Mouse (Mus musculus): ENCODE results near the gene Apeh.

The Apeh gene

DNA sequence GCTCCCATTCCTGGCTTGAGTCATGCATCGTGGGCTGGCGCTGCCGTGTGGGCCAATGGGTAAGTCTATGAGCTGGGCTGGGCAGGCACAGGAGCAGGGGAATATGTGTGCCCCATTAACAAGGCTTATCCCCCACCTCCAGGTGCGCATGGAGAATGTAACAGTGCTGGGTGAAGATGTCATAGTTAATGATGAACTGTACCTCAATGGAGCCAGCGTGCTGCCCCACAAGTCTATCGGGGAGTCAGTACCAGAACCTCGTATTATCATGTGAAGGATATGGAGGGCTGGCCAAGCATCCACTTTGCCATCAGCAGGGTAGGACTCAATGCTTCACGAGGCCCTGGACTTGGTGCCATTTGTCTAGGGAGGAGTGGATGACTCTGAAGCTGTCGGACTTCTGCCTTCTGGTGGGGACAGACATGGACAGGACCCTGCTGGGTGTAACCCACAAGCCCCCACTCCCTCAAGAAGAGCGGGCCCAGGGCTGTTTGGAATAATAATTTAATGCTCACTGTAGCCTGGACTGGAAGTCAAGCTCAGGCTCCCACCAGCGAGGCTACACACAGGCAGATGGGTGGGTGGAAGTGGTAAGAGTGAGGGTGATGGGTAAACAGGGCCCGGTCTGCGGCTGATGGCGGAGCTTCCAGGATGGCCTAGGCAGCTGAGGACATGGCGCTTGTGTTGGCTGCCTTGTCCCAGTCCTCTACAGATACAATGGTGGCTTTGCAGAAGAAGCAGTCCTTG lies 43.0 kb downstream of the Apeh start:
- DNase-seq (ENCODE audit: low spot score in 2 of 2), result no peak

DNA sequence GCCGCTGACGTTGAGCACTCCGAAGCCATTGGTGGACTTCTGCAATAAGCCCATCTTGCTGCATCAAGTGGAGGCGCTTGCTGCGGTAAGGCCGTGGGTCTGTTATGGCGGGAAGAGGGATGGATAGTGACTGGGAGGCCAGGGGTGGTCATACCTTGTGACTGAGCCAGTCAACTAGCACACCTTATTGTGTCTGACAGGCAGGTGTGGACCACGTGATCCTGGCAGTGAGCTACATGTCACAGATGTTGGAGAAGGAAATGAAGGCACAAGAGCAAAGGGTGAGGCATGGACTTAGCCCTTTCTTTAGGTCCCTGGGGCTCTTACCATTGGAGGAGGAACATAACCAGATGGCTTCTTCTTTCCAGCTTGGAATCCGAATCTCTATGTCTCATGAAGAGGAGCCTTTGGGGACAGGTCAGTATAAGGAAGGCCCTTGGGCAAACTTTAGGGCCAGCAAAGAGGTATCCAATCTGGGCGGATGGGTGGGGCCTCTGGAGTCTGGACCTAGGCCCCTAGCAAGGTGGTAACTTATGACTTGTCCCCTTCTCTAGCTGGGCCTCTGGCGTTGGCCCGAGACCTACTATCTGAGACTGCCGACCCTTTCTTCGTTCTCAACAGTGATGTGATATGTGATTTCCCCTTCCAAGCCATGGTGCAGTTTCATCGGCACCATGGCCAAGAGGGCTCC lies 44.7 kb downstream of the Apeh start:
- no peak for DNase-seq (ENCODE audit: low spot score in 2 of 2)

DNA sequence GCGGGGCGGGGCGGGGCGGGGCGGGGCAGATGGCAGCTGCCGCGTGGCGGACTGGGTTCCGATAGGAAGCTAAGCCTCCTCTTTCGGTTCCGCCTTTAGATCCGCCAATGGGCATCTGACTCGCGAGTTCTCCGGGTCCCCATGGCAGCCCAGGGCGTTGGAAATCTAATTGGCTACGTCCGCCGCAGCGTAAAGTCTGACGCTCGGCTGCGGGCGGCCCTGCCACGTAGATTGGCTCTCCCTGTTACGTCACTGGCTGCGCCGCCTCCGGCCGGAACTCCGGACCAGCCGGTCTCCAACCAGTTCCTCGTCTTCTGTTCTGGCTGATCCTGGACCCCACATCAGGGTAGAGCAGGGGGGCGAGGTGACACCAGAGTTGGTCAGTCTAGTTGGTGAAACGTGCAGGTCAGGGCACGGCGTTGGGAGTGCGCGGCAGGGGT lies 45.4 kb downstream of the Apeh start, which contains the start of gene Gmppb:
TSS of gene Gmppb (plus strand) at position 227 of the 440 bp plus-strand sequence.
- peak; percentile 97 to 98 for DNase-seq (ENCODE audit: low spot score in 2 of 2)

- peak in 1 of 2 experiments; percentile 38 for DNase-seq (ENCODE audit: low spot score in 2 of 2)
These were observed 45.8 kb downstream of the Apeh start for GRCm38 (mm10) chr9:108048566-108048955.

DNA sequence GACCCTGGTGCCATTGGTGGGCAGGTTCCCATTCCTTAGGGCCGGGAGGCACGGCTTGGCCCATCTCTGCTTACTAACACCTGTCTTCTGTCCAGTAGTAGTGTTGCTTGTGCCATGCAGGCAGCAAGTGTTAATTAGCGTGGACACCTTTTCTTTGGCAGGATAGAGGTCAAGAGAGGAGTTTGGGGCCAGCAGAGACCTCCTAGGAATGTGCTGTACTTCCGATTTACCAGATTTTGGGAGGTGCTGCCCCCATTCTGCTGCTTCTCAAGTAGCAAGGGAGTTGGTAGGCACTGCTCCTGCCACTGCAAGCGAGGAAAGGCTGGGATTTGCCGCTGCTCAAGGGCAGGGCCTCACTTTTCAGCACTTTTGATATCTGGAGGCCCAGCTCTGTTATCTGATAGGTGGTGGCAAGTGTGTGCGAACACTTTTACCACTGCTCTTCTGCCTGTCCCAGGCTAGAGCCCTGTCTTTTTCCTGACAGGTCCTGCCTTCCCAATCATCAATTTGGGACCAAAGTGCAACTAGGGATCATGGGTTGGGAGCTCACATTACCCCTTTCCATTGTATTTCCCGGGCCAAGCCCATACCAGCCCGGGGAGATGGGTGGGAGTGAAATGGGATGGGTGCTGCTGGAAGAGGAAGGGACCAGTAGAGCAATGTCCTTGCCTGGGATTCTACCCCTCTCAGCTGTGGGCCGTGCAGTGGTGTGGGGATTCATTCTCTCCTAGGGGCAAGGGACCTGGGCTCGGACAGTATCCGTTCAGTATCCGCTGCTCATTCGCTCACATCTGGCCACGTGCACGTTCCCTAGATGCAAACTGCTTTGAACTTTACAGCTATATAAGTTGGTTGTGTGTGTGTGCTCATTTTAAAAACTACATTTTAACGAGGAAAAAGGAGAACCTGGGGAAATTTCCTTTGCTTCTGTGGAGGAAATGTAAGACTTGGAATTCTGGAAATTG lies 46.5 kb downstream of the Apeh start:
- no peak for DNase-seq (ENCODE audit: low spot score in 2 of 2)

DNA sequence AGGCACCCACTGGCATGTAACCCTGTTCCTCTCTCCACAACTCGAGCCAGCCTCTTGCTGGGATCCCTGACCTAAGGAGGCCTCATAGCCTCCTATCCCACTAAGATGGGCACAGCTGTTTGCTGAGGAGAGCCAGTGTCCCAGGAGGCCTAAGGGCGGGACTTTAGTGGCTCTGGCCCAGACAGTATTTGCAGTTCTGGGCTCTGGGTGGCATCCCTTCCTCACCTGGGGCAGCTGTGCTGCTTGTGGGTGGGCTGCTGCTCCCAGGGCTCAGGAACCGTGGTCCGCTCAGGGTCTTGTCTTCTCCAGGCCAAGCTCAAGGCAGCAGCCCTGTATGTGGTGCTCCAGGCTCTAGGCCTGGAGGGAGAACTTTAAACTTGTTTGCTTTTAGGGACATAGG lies 47.8 kb downstream of the Apeh start:
- DNase-seq (ENCODE audit: low spot score in 2 of 2), result no peak

- no peak for DNase-seq (ENCODE audit: low spot score in 2 of 2)
These were observed 49.5 kb downstream of the Apeh start for GRCm38 (mm10) chr9:108044751-108045492.
